Mouse (Mus musculus) erythroblast, adult 5-6 weeks (primary cell): ENCODE data around the gene Agbl3. TPM values are rescaled to one million over a fixed set of nuclear protein-coding genes. Genes with fewer than 3 reads are reported as not detected.

Source experiments
- ATAC-seq: replicated peaks from 2 replicates; pipeline ENCODE4 v1.8.0; 2016; ENCODE audit warnings: moderate number of reproducible peaks, mild to moderate bottlenecking, moderate TSS enrichment, inconsistent platforms; ENCODE audit not compliant: poor library complexity, low FRiP score, severe bottlenecking
- total RNA-seq, 2 experiments: library from RNA; stranded (forward) in 1 of 2; stranded (reverse) in 1 of 2; fragments of 150-400 nt in 1 of 2; fragments of 200-764, 138-1000 nt in 1 of 2; gene quantifications; 2 replicates each; pipeline versions ENCODE4 v1.2.3 to v1.2.4; 2015 to 2017; ENCODE audit warnings: low replicate concordance in 2 of 2

Agbl3 gene
- total RNA-seq, 2 experiments from 2014 or later = 1.2 to 4.6 TPM

GRCm38 (mm10) chr6:34901911-34902444 is 121.7 kb downstream of the Agbl3 start:
- ATAC-seq = no peak

GRCm38 (mm10) chr6:34902578-34902977 is 122.3 kb downstream of the Agbl3 start:
- no peak for ATAC-seq

- peak; percentile 42 for ATAC-seq
Observed at GRCm38 (mm10) chr6:34903441-34903840, 123.2 kb downstream of the Agbl3 start.

- no peak for ATAC-seq
Observed at GRCm38 (mm10) chr6:34903851-34904250, 123.6 kb downstream of the Agbl3 start.

- no peak for ATAC-seq
Observed at GRCm38 (mm10) chr6:34904361-34904760, 124.1 kb downstream of the Agbl3 start.

- ATAC-seq = no peak
Observed at GRCm38 (mm10) chr6:34906125-34906524, 125.9 kb downstream of the Agbl3 start.

GRCm38 (mm10) chr6:34906661-34907060 is 126.4 kb downstream of the Agbl3 start:
- ATAC-seq = no peak

- ATAC-seq = peak; percentile 80
Observed at GRCm38 (mm10) chr6:34907121-34907614, 126.9 kb downstream of the Agbl3 start.

GRCm38 (mm10) chr6:34907696-34908260 is 127.5 kb downstream of the Agbl3 start:
- ATAC-seq = peak; percentile 1; the same call in 1 of the 2 replicates

Other genes starting within 250 kb of the Agbl3 start
- 1.2 TPM in 1 of 2 replicates, not detected in the other for gene Cald1, start 181.9 kb upstream of the Agbl3 start, total RNA-seq (2015; ENCODE audit: low replicate concordance)
- gene Cald1, start 181.9 kb upstream of the Agbl3 start, total RNA-seq (2017; ENCODE audit: low replicate concordance) = 0.26 TPM in 1 of 2 replicates, not detected in the other
- gene Tmem140, start 82.7 kb downstream of the Agbl3 start, total RNA-seq (2015; ENCODE audit: low replicate concordance) = 45.5 and 64.6 TPM in 2 replicates
- gene Tmem140, start 82.7 kb downstream of the Agbl3 start, total RNA-seq (2017; ENCODE audit: low replicate concordance) = 56.7 and 80.9 TPM in 2 replicates
- 4.0 and 8.1 TPM in 2 replicates for gene Cyren, start 97.6 kb downstream of the Agbl3 start, total RNA-seq (2015; ENCODE audit: low replicate concordance)
- 5.8 and 9.8 TPM in 2 replicates for gene Cyren, start 97.6 kb downstream of the Agbl3 start, total RNA-seq (2017; ENCODE audit: low replicate concordance)
- gene Wdr91, start 130.4 kb downstream of the Agbl3 start, total RNA-seq (2015; ENCODE audit: low replicate concordance) = 35.7 and 37.4 TPM in 2 replicates
- 53.2 and 72.1 TPM in 2 replicates for gene Wdr91, start 130.4 kb downstream of the Agbl3 start, total RNA-seq (2017; ENCODE audit: low replicate concordance)
- gene Stra8, start 139.7 kb downstream of the Agbl3 start, total RNA-seq (2015; ENCODE audit: low replicate concordance) = not detected in 2 replicates
- not detected in 2 replicates for gene Stra8, start 139.7 kb downstream of the Agbl3 start, total RNA-seq (2017; ENCODE audit: low replicate concordance)
- not detected in 2 replicates for gene Slc23a4, start 208.0 kb downstream of the Agbl3 start, total RNA-seq (2015; ENCODE audit: low replicate concordance)
- 0.26 TPM in 1 of 2 replicates, not detected in the other for gene Slc23a4, start 208.0 kb downstream of the Agbl3 start, total RNA-seq (2017; ENCODE audit: low replicate concordance)